Comparison of ENCODE assay signal across 7 mouse cellular contexts in genomic region chr11:78276169-78276568, GRCm38 (mm10). TPM values are rescaled to one million over a fixed set of nuclear protein-coding genes. Genes with fewer than 3 reads are reported as not detected.
DNase-seq lines count a peak whose midpoint lies in the region; ATAC-seq and TF ChIP-seq lines count a peak whose summit lies in the region.
"Not testable (repeated sequence)": the region's sequence is repeated elsewhere in the genome, so short reads cannot be mapped to it uniquely, and the experiment has no call there.

No protein-coding gene starts in this region.

- not testable (repeated sequence) for H3K4me1 ChIP-seq in ES-E14 (ENCODE audit: control insufficient read depth in 2 of 2, insufficient read depth in 2 of 2, low read length in 2 of 2, poor library complexity in 1 of 2); forebrain, postnatal 0 days (ENCODE audit: insufficient read depth); lung, embryonic 14.5 days (ENCODE audit: insufficient read depth)

- not testable (repeated sequence) for ATAC-seq in forebrain, postnatal 0 days; lung, embryonic 14.5 days (ENCODE audit: insufficient read depth)

- not testable (repeated sequence) for H3K4me2 ChIP-seq in forebrain, postnatal 0 days (ENCODE audit: low read depth); lung, embryonic 14.5 days

- in situ Hi-C loops in ES-E14 (cut with MboI; ENCODE audit: low sequenced_read_pairs in 2 of 2, unreplicated experiment in 2 of 2): loop anchor here in 1 of 2 experiments (25.0 kb wide), 1 partner anchor 1736 kb away; no protein-coding TSS in a partner anchor

- peaks cover 65% of the 10 kb centered on the region for H3K36me3 ChIP-seq in ES-E14 (ENCODE audit: control insufficient read depth, insufficient read depth, low read length, poor library complexity, severe bottlenecking)
- H3K36me3 ChIP-seq in forebrain, postnatal 0 days (ENCODE audit: insufficient read depth): peaks cover 92% of the 10 kb centered on the region
- H3K36me3 ChIP-seq in lung, embryonic 14.5 days (ENCODE audit: insufficient read depth): peaks cover 98% of the 10 kb centered on the region
- peaks cover 58% of the 10 kb centered on the region for H3K36me3 ChIP-seq in splenic B cell, adult 2 months (ENCODE audit: control insufficient read depth, insufficient read depth, low read length, poor library complexity, severe bottlenecking)

- not testable (repeated sequence) for H3K4me3 ChIP-seq in ES-E14 (ENCODE audit: insufficient read depth in 1 of 2, low read depth in 1 of 2, low read length in 2 of 2, poor library complexity in 1 of 2, severe bottlenecking in 1 of 2); forebrain, postnatal 0 days (ENCODE audit: low read depth, low read length); lung, embryonic 14.5 days (ENCODE audit: low read depth, low read length)

- peak; percentile 28 for TF ChIP-seq CTCF in forebrain, postnatal 0 days (IDR thresholded peaks at IDR 0.05; ENCODE audit: low read depth)
- peak; percentile 24; the same call in 1 of the 2 replicates for TF ChIP-seq CTCF in lung, embryonic 14.5 days (IDR thresholded peaks at IDR 0.05; ENCODE audit: low read depth)

- not testable (repeated sequence) for H3K9me3 ChIP-seq in ES-E14 (ENCODE audit: control insufficient read depth, insufficient read depth, low read depth, low read length); forebrain, postnatal 0 days (ENCODE audit: low read length); lung, embryonic 14.5 days (ENCODE audit: low read depth, low read length)

- peak; percentile 47 for DNase-seq in A20 (ENCODE audit: low read depth, low spot score)
- DNase-seq in ES-E14 (ENCODE audit: low read depth, low spot score): peak; percentile 25
- DNase-seq in adrenal gland, postnatal 14 days: peak; percentile 20
- not testable (repeated sequence) for DNase-seq in forebrain, postnatal 0 days
- peak; percentile 18 for DNase-seq in kidney, postnatal 10 days
- DNase-seq in lung, embryonic 14.5 days: peak; percentile 10
- DNase-seq in splenic B cell, adult 2 months (ENCODE audit: low read depth, low spot score): peak; percentile 51

- not testable (repeated sequence) for H3K9ac ChIP-seq in ES-E14 (ENCODE audit: insufficient read depth, low read depth, low read length, poor library complexity, severe bottlenecking); forebrain, postnatal 0 days; lung, embryonic 14.5 days

- not testable (repeated sequence) for H3K27ac ChIP-seq in ES-E14 (ENCODE audit: insufficient read depth, low read depth, low read length, poor library complexity, severe bottlenecking); forebrain, postnatal 0 days (ENCODE audit: low read depth, low read length); lung, embryonic 14.5 days (ENCODE audit: low read depth)

- H3K27me3 ChIP-seq in forebrain, postnatal 0 days (ENCODE audit: insufficient read depth, low read length); lung, embryonic 14.5 days (ENCODE audit: insufficient read depth, low read length); splenic B cell, adult 2 months (ENCODE audit: control insufficient read depth, insufficient read depth, low read length, poor library complexity, severe bottlenecking): not testable (repeated sequence)

- 96% methylated on average over 4 of the region's 4 CpGs for WGBS in forebrain, postnatal 0 days
- 93% methylated on average over 4 of the region's 4 CpGs for whole genome bisulfite sequencing in lung, embryonic 14.5 days

TF ChIP-seq in ES-E14, 5 proteins besides CTCF, POLR2A, EP300 and RAD21:
- peak; percentile 77 for TF ChIP-seq ZNF384 (IDR thresholded peaks at IDR 0.05; ENCODE audit: low read depth, low read length)

RNA-seq across cellular contexts. Expression of gene BC030499, which starts 14.5 kb away (rescaled TPM):
- 2.0 TPM in 2 replicates for total RNA-seq in ES-E14 (2012; rRNA removed)
- 0.41 and 0.83 TPM in 2 replicates for total RNA-seq in adrenal gland, postnatal 14 days (2021)
- total RNA-seq in forebrain, postnatal 0 days (2014; rRNA removed): 0.38 and 0.62 TPM in 2 replicates
- polyA plus RNA-seq in forebrain, postnatal 0 days (2015; fragmentation: Nextera tagmentation; extraction: Ambion mirVana): not detected in 2 replicates
- polyA plus RNA-seq in lung, embryonic 14.5 days (2014; fragmentation: Nextera tagmentation; extraction: Ambion mirVana): 0.45 and 0.66 TPM in 2 replicates

RNA-seq across cellular contexts. Expression of gene 2610507B11Rik, which starts 14.6 kb away (rescaled TPM):
- 210 and 285 TPM in 2 replicates for total RNA-seq in ES-E14 (2012; rRNA removed)
- total RNA-seq in adrenal gland, postnatal 14 days (2021): 146 and 153 TPM in 2 replicates
- 58.6 and 70.2 TPM in 2 replicates for total RNA-seq in forebrain, postnatal 0 days (2014; rRNA removed)
- 34.6 and 49.4 TPM in 2 replicates for polyA plus RNA-seq in forebrain, postnatal 0 days (2015; fragmentation: Nextera tagmentation; extraction: Ambion mirVana)
- polyA plus RNA-seq in lung, embryonic 14.5 days (2014; fragmentation: Nextera tagmentation; extraction: Ambion mirVana): 71.2 and 76.8 TPM in 2 replicates

RNA-seq across cellular contexts. Expression of gene Spag5, which starts 25.2 kb away (rescaled TPM):
- total RNA-seq in ES-E14 (2012; rRNA removed): 58.2 and 96.2 TPM in 2 replicates
- total RNA-seq in adrenal gland, postnatal 14 days (2021): 9.7 and 12.4 TPM in 2 replicates
- total RNA-seq in forebrain, postnatal 0 days (2014; rRNA removed): 5.7 and 6.5 TPM in 2 replicates
- polyA plus RNA-seq in forebrain, postnatal 0 days (2015; fragmentation: Nextera tagmentation; extraction: Ambion mirVana): 3.5 and 4.8 TPM in 2 replicates
- polyA plus RNA-seq in lung, embryonic 14.5 days (2014; fragmentation: Nextera tagmentation; extraction: Ambion mirVana): 54.2 and 59.8 TPM in 2 replicates

RNA-seq across cellular contexts. Expression of gene Supt6, which starts 30.4 kb away (rescaled TPM):
- 60.6 and 63.0 TPM in 2 replicates for total RNA-seq in ES-E14 (2012; rRNA removed)
- 60.1 and 65.4 TPM in 2 replicates for total RNA-seq in adrenal gland, postnatal 14 days (2021)
- 31.8 and 44.1 TPM in 2 replicates for total RNA-seq in forebrain, postnatal 0 days (2014; rRNA removed)
- 15.9 and 21.6 TPM in 2 replicates for polyA plus RNA-seq in forebrain, postnatal 0 days (2015; fragmentation: Nextera tagmentation; extraction: Ambion mirVana)
- 25.8 and 27.9 TPM in 2 replicates for polyA plus RNA-seq in lung, embryonic 14.5 days (2014; fragmentation: Nextera tagmentation; extraction: Ambion mirVana)

RNA-seq across cellular contexts. Expression of gene Sdf2, which starts 30.6 kb away (rescaled TPM):
- total RNA-seq in ES-E14 (2012; rRNA removed): 81.3 and 123 TPM in 2 replicates
- 75.3 and 78.8 TPM in 2 replicates for total RNA-seq in adrenal gland, postnatal 14 days (2021)
- total RNA-seq in forebrain, postnatal 0 days (2014; rRNA removed): 76.2 and 76.4 TPM in 2 replicates
- 92.1 and 92.8 TPM in 2 replicates for polyA plus RNA-seq in forebrain, postnatal 0 days (2015; fragmentation: Nextera tagmentation; extraction: Ambion mirVana)
- polyA plus RNA-seq in lung, embryonic 14.5 days (2014; fragmentation: Nextera tagmentation; extraction: Ambion mirVana): 72.6 and 76.7 TPM in 2 replicates
